Comparison of ENCODE assay signal across 12 mouse cellular contexts in the genomic region with DNA sequence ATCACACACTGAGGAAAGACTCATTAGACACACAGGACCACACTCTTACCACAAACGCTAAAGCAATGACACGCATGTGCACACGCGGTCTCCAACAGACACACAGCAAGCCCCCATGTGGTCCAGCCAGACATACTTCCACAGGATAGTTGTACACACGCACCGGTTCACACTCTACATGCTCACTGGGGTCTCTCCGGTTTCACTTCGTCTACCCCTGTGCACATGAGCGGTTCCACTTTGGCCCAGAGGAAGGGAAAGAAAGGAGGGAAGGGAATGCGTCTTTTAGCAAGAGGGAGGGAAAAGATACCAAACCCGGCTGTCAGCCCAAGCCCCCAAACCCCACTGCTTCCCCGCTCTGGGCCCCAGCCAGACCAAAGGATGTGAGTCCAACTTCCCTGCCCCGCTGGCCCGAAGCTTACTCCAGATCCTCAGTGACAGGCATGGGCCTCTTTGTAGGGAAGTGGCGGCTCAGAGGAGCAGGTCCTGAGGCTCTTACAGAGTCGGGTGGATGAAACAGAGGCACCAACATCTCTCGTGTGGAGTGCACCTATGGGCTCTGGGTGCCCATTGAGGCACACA. TPM values are rescaled to one million over a fixed set of nuclear protein-coding genes. Genes with fewer than 3 reads are reported as not detected.
DNase-seq lines count a peak whose midpoint lies in the region; ATAC-seq lines count a peak whose summit lies in the region.
"Had no signal": no experiment of that assay in that cellular context is flagged by ENCODE, and none has a peak within 500 bp of the region (broad histone marks: within the 10 kb centered on the region; RNA-seq: fewer than 3 reads in every experiment).

No protein-coding gene starts in this region.

- 37% methylated on average over 17 of the region's 17 CpGs for WGBS in heart, embryonic 11.5 days (ENCODE audit: insufficient replicate concordance)
- 32% methylated on average over 17 of the region's 17 CpGs for WGBS in liver, embryonic 11.5 days
- WGBS in embryonic facial prominence, embryonic 15.5 days = 23% methylated on average over 17 of the region's 17 CpGs
- WGBS in neural tube, embryonic 13.5 days = 39% methylated on average over 17 of the region's 17 CpGs

- peak overlapping the region; percentile 22; the same call in 1 of the 2 replicates for H3K4me2 ChIP-seq in heart, embryonic 11.5 days
- H3K4me2 ChIP-seq in liver, embryonic 11.5 days = 0 out of 2 replicates have a peak overlapping the region, but pooled peaks have one; percentile 7
- peak overlapping the region; percentile 82 for H3K4me2 ChIP-seq in embryonic facial prominence, embryonic 15.5 days (replicated peaks)
- peak overlapping the region; percentile 25 for H3K4me2 ChIP-seq in neural tube, embryonic 13.5 days

- no peak for DNase-seq in heart, adult 18-20 months
- DNase-seq in liver, embryonic 11.5 days (ENCODE audit: low spot score) = no peak
- DNase-seq in liver = no peak
- DNase-seq in right cerebral cortex, postnatal 10 days (ENCODE audit: low spot score in 2 of 2) = no peak
- DNase-seq in urinary bladder, postnatal 36 days (ENCODE audit: low spot score in 2 of 2) = no peak
- DNase-seq: cerebellum, postnatal 10 days; layer of hippocampus, adult 9-11 months had no signal

- no peak overlapping the region for H3K27ac ChIP-seq in heart, embryonic 11.5 days (ENCODE audit: low read depth, low read length)
- no peak overlapping the region for H3K27ac ChIP-seq in liver, embryonic 11.5 days (ENCODE audit: low read depth, low read length)
- H3K27ac ChIP-seq in embryonic facial prominence, embryonic 15.5 days (replicated peaks) = peak overlapping the region; percentile 84
- H3K27ac ChIP-seq in neural tube, embryonic 13.5 days (replicated peaks) = no peak overlapping the region

- no peak for ATAC-seq in heart, embryonic 11.5 days (replicated peaks; ENCODE audit: insufficient number of reproducible peaks, low FRiP score, low TSS enrichment)
- ATAC-seq in liver, embryonic 11.5 days (replicated peaks; ENCODE audit: low FRiP score) = no peak
- ATAC-seq in embryonic facial prominence, embryonic 15.5 days (ENCODE audit: insufficient number of reproducible peaks, low FRiP score, low TSS enrichment, low read depth) = peak; percentile 55
- ATAC-seq in neural tube, embryonic 13.5 days (ENCODE audit: low read depth) = peak; percentile 40; the same call in 1 of the 2 replicates
- ATAC-seq: midbrain, embryonic 16.5 days had no signal

- no peak overlapping the region for H3K9ac ChIP-seq in heart, embryonic 11.5 days (ENCODE audit: low read depth, low read length)
- no peak overlapping the region for H3K9ac ChIP-seq in liver, embryonic 11.5 days (ENCODE audit: low read depth, low read length)
- no peak overlapping the region for H3K9ac ChIP-seq in embryonic facial prominence, embryonic 15.5 days
- no peak overlapping the region for H3K9ac ChIP-seq in neural tube, embryonic 13.5 days

- peaks cover 6% of the 10 kb centered on the region; the same call in 1 of the 2 replicates for H3K4me1 ChIP-seq in heart, embryonic 11.5 days (ENCODE audit: control insufficient read depth, insufficient read depth, low read length)
- peaks cover 6% of the 10 kb centered on the region; the same call in 1 of the 2 replicates for H3K4me1 ChIP-seq in liver, embryonic 11.5 days (replicated peaks; ENCODE audit: control insufficient read depth, insufficient read depth, low read length)
- H3K4me1 ChIP-seq in embryonic facial prominence, embryonic 15.5 days = peaks cover 35% of the 10 kb centered on the region
- H3K4me1 ChIP-seq in neural tube, embryonic 13.5 days (replicated peaks) = peaks cover 14% of the 10 kb centered on the region

- H3K9me3 ChIP-seq in heart, embryonic 11.5 days (replicated peaks; ENCODE audit: control insufficient read depth, low read length) = no peaks in the 10 kb centered on the region
- H3K9me3 ChIP-seq in liver, embryonic 11.5 days (ENCODE audit: control insufficient read depth, low read length) = no peaks in the 10 kb centered on the region
- H3K9me3 ChIP-seq in embryonic facial prominence, embryonic 15.5 days (replicated peaks) = no peaks in the 10 kb centered on the region
- no peaks in the 10 kb centered on the region for H3K9me3 ChIP-seq in neural tube, embryonic 13.5 days

- H3K36me3 ChIP-seq in heart, embryonic 11.5 days (ENCODE audit: control insufficient read depth, insufficient read depth, low read length) = no peaks in the 10 kb centered on the region
- H3K36me3 ChIP-seq in liver, embryonic 11.5 days (ENCODE audit: control insufficient read depth, insufficient read depth, low read length) = no peaks in the 10 kb centered on the region
- no peaks in the 10 kb centered on the region for H3K36me3 ChIP-seq in embryonic facial prominence, embryonic 15.5 days
- no peaks in the 10 kb centered on the region for H3K36me3 ChIP-seq in neural tube, embryonic 13.5 days

- H3K27me3 ChIP-seq in heart, embryonic 11.5 days (ENCODE audit: control insufficient read depth, insufficient read depth, low read length) = peaks cover 50% of the 10 kb centered on the region
- H3K27me3 ChIP-seq in liver, embryonic 11.5 days (replicated peaks; ENCODE audit: control insufficient read depth, insufficient read depth, low read length) = peaks cover 69% of the 10 kb centered on the region
- peaks cover 16% of the 10 kb centered on the region for H3K27me3 ChIP-seq in embryonic facial prominence, embryonic 15.5 days
- H3K27me3 ChIP-seq in neural tube, embryonic 13.5 days = peaks cover 69% of the 10 kb centered on the region

- H3K4me3 ChIP-seq in heart, embryonic 11.5 days (ENCODE audit: low read depth, low read length) = no peak overlapping the region
- H3K4me3 ChIP-seq in liver, embryonic 11.5 days (ENCODE audit: low read depth, low read length) = no peak overlapping the region
- H3K4me3 ChIP-seq in embryonic facial prominence, embryonic 15.5 days (replicated peaks) = peak overlapping the region; percentile 59
- 0 out of 2 replicates have a peak overlapping the region, but pooled peaks have one; percentile 38 for H3K4me3 ChIP-seq in neural tube, embryonic 13.5 days
- H3K4me3 ChIP-seq: erythroblast, embryonic 14.5 days had no signal

RNA-seq across cellular contexts. Expression of gene Col8a2, which starts 1.6 kb away (rescaled TPM):
- 2.0 and 3.0 TPM in 2 replicates for polyA plus RNA-seq in heart, embryonic 11.5 days (2014; fragmentation: Nextera tagmentation; extraction: Ambion mirVana)
- total RNA-seq in heart, adult 18-20 months (2021) = under 1 TPM; 0.52 to 0.95 TPM
- polyA plus RNA-seq in liver, embryonic 11.5 days (2014; fragmentation: Nextera tagmentation; extraction: Ambion mirVana) = 1.9 and 2.2 TPM in 2 replicates
- polyA plus RNA-seq in embryonic facial prominence, embryonic 15.5 days (2015; fragmentation: Nextera tagmentation; extraction: Ambion mirVana) = 48.6 and 60.1 TPM in 2 replicates
- 7.4 and 9.5 TPM in 2 replicates for polyA plus RNA-seq in neural tube, embryonic 13.5 days (2015; fragmentation: Nextera tagmentation; extraction: Ambion mirVana)
- polyA plus RNA-seq: erythroblast, embryonic 14.5 days had no signal

RNA-seq across cellular contexts. Expression of gene Trappc3, which starts 26.1 kb away (rescaled TPM):
- 11.0 and 28.0 TPM in 2 replicates for polyA plus RNA-seq in heart, embryonic 11.5 days (2014; fragmentation: Nextera tagmentation; extraction: Ambion mirVana)
- 10 to 100 TPM; 46.2 to 56.9 TPM for total RNA-seq in heart, adult 18-20 months (2021)
- polyA plus RNA-seq in liver, embryonic 11.5 days (2014; fragmentation: Nextera tagmentation; extraction: Ambion mirVana) = 20.6 and 26.8 TPM in 2 replicates
- 124 and 132 TPM in 2 replicates for polyA plus RNA-seq in embryonic facial prominence, embryonic 15.5 days (2015; fragmentation: Nextera tagmentation; extraction: Ambion mirVana)
- polyA plus RNA-seq in neural tube, embryonic 13.5 days (2015; fragmentation: Nextera tagmentation; extraction: Ambion mirVana) = 147 and 160 TPM in 2 replicates

RNA-seq across cellular contexts. Expression of gene Map7d1, which starts 32.0 kb away (rescaled TPM):
- 37.0 and 44.6 TPM in 2 replicates for polyA plus RNA-seq in heart, embryonic 11.5 days (2014; fragmentation: Nextera tagmentation; extraction: Ambion mirVana)
- 100 to 1,000 TPM; 240 to 249 TPM for total RNA-seq in heart, adult 18-20 months (2021)
- 26.5 and 28.9 TPM in 2 replicates for polyA plus RNA-seq in liver, embryonic 11.5 days (2014; fragmentation: Nextera tagmentation; extraction: Ambion mirVana)
- 59.9 and 60.4 TPM in 2 replicates for polyA plus RNA-seq in embryonic facial prominence, embryonic 15.5 days (2015; fragmentation: Nextera tagmentation; extraction: Ambion mirVana)
- 90.3 and 94.4 TPM in 2 replicates for polyA plus RNA-seq in neural tube, embryonic 13.5 days (2015; fragmentation: Nextera tagmentation; extraction: Ambion mirVana)

RNA-seq across cellular contexts. Expression of gene Adprhl2, which starts 33.3 kb away (rescaled TPM):
- polyA plus RNA-seq in heart, embryonic 11.5 days (2014; fragmentation: Nextera tagmentation; extraction: Ambion mirVana) = 28.8 and 30.1 TPM in 2 replicates
- total RNA-seq in heart, adult 18-20 months (2021) = 10 to 100 TPM; 10.4 to 12.4 TPM
- 53.5 and 62.2 TPM in 2 replicates for polyA plus RNA-seq in liver, embryonic 11.5 days (2014; fragmentation: Nextera tagmentation; extraction: Ambion mirVana)
- polyA plus RNA-seq in embryonic facial prominence, embryonic 15.5 days (2015; fragmentation: Nextera tagmentation; extraction: Ambion mirVana) = 83.5 and 89.3 TPM in 2 replicates
- 69.5 and 69.6 TPM in 2 replicates for polyA plus RNA-seq in neural tube, embryonic 13.5 days (2015; fragmentation: Nextera tagmentation; extraction: Ambion mirVana)

RNA-seq across cellular contexts. Expression of gene Tekt2, which starts 37.3 kb away (rescaled TPM):
- polyA plus RNA-seq in heart, embryonic 11.5 days (2014; fragmentation: Nextera tagmentation; extraction: Ambion mirVana) = 0.96 and 1.5 TPM in 2 replicates
- total RNA-seq in heart, adult 18-20 months (2021) = under 1 TPM; 0.32 to 0.44 TPM
- 0.71 and 1.7 TPM in 2 replicates for polyA plus RNA-seq in liver, embryonic 11.5 days (2014; fragmentation: Nextera tagmentation; extraction: Ambion mirVana)
- 18.4 and 26.5 TPM in 2 replicates for polyA plus RNA-seq in embryonic facial prominence, embryonic 15.5 days (2015; fragmentation: Nextera tagmentation; extraction: Ambion mirVana)
- polyA plus RNA-seq in neural tube, embryonic 13.5 days (2015; fragmentation: Nextera tagmentation; extraction: Ambion mirVana) = 6.6 and 6.7 TPM in 2 replicates
- polyA plus RNA-seq: erythroblast, embryonic 14.5 days had no signal

Comparison
In these comparisons a context has a peak if more than half of its experiments do, and no peak if none do; other contexts are left out.
1. ATAC-seq: peak in embryonic facial prominence, embryonic 15.5 days (single experiment) and neural tube, embryonic 13.5 days (single experiment); none in heart, embryonic 11.5 days (single experiment) and liver, embryonic 11.5 days (single experiment).
2. H3K4me2 ChIP-seq: peak in every context shown above with its lines; median percentile 82 in embryonic facial prominence, embryonic 15.5 days; 25 in neural tube, embryonic 13.5 days; 22 in heart, embryonic 11.5 days; 7 in liver, embryonic 11.5 days.
3. H3K4me3 ChIP-seq: peak in embryonic facial prominence, embryonic 15.5 days (single experiment) and neural tube, embryonic 13.5 days (single experiment); none in heart, embryonic 11.5 days (single experiment) and liver, embryonic 11.5 days (single experiment).